25 mouse cellular contexts compared by ENCODE assay signal in the genomic region with DNA sequence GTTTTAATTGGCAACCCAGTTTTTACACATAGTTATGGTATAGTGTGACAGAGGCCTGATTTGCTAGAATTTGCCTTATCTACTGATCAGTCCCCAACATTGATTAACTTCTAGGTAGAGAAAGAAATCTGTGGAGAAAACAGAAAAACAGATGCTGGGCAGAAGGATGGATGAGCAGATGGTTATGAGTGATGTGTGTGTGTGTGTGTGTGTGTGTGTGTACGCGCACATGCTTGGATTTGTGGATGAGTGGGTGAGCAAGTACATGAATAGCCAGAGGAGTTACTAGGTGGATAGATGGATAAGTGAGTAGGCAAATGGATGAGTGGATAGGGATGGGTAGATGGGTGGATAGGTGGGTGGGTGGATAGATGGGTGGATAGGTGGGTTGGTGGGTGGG.
"Had no signal": no experiment of that assay in that cellular context is flagged by ENCODE, and none has a peak within 500 bp of the region (broad histone marks: within the 10 kb centered on the region; RNA-seq: fewer than 3 reads in every experiment).

No protein-coding gene starts in this region.

- ATAC-seq: hindbrain, embryonic 16.5 days; inflammation-experienced regulatory T-cells, adult 6 months; intestine, embryonic 15.5 days; intestine, postnatal 0 days; liver, embryonic 12.5 days had no signal

- H3K9ac ChIP-seq: heart, embryonic 12.5 days; hindbrain, embryonic 12.5 days; hindbrain, embryonic 14.5 days; intestine, embryonic 15.5 days; limb, embryonic 13.5 days; limb, embryonic 15.5 days; liver, embryonic 12.5 days; liver, embryonic 14.5 days had no signal

- H3K4me3 ChIP-seq: gastrocnemius, adult 2 months; heart, embryonic 10.5 days; heart, embryonic 12.5 days; hindbrain, embryonic 10.5 days; hindbrain, embryonic 12.5 days; intestine, embryonic 15.5 days; limb, embryonic 13.5 days; limb, embryonic 15.5 days; liver, embryonic 12.5 days had no signal

- H3K4me2 ChIP-seq: heart, embryonic 12.5 days; hindbrain, embryonic 12.5 days; hindbrain, embryonic 14.5 days; intestine, embryonic 15.5 days; limb, embryonic 13.5 days; limb, embryonic 15.5 days; liver, embryonic 12.5 days had no signal

- H3K4me1 ChIP-seq: heart, embryonic 10.5 days; heart, embryonic 12.5 days; intestine, embryonic 15.5 days; limb, embryonic 13.5 days; limb, embryonic 15.5 days; liver, embryonic 12.5 days had no signal

- H3K36me3 ChIP-seq: heart, embryonic 10.5 days; heart, embryonic 12.5 days; hindbrain, embryonic 10.5 days; hindbrain, embryonic 12.5 days; intestine, embryonic 15.5 days; limb, embryonic 13.5 days; limb, embryonic 15.5 days; liver, embryonic 12.5 days had no signal

- H3K27ac ChIP-seq: gastrocnemius, adult 2 months; heart, embryonic 10.5 days; hindbrain, embryonic 10.5 days; hindbrain, embryonic 12.5 days; hindbrain, embryonic 14.5 days; intestine, embryonic 15.5 days; limb, embryonic 13.5 days; limb, embryonic 15.5 days; liver, embryonic 12.5 days; liver, embryonic 14.5 days had no signal

- H3K9me3 ChIP-seq: heart, embryonic 10.5 days; heart, embryonic 12.5 days; hindbrain, embryonic 10.5 days; hindbrain, embryonic 12.5 days; intestine, embryonic 15.5 days; limb, embryonic 13.5 days; limb, embryonic 15.5 days; liver, embryonic 12.5 days had no signal

- DNase-seq: gastrocnemius, adult 2 months; gastrocnemius, postnatal 10 days; gastrocnemius, postnatal 25 days; heart, adult 18-20 months; heart, postnatal 10 days; heart, postnatal 4 days; kidney, adult 18-20 months; kidney, adult 8-10 months; kidney, postnatal 10 days; kidney, postnatal 36 days; layer of hippocampus, postnatal 36 days; left cerebral cortex, postnatal 4 days had no signal

- H3K27me3 ChIP-seq: hindbrain, embryonic 12.5 days; intestine, embryonic 15.5 days; limb, embryonic 13.5 days; liver, embryonic 12.5 days had no signal
